Mouse (Mus musculus): ENCODE data around the gene Nav2. TPM values are rescaled to one million over a fixed set of nuclear protein-coding genes. Genes with fewer than 3 reads are reported as not detected.
A peak's percentile ranks its signal among the peaks of the same experiment; 100 is the strongest.

The Nav2 gene
- polyA plus RNA-seq, 1 experiment from 2014 or later: 6.0 TPM

DNA sequence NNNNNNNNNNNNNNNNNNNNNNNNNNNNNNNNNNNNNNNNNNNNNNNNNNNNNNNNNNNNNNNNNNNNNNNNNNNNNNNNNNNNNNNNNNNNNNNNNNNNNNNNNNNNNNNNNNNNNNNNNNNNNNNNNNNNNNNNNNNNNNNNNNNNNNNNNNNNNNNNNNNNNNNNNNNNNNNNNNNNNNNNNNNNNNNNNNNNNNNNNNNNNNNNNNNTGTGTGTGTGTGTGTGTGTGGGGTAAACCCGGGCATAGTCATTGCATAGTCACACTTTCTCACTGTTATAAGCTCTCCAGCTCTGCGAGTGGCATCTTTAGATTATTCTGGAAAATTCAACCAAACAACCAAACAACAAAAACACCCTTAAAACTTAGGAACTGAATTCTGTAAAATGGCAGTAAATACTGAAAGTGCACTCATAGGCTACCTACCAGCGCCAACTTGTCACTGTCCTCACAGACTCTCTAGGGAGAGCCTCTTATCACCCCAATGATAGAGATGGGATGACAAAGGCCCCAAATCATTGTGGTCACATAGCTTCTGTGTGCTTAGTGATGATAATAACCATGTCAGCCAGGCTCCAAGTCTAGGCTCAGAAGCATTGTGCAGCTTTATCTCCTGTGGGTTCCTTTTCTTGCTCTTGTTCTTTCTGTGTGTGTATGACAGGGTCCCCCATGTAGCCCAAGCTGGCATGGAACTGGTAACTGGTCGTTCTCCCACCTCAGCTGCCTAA is 40.0 kb downstream of the Nav2 start:
- no peaks in the 10 kb centered on the region for H3K27me3 ChIP-seq (ENCODE audit: control insufficient read depth, insufficient read depth, low read length)
- no peaks in the 10 kb centered on the region for H3K36me3 ChIP-seq (ENCODE audit: control insufficient read depth, insufficient read depth, low read length)
- no peak for DNase-seq (ENCODE audit: low spot score)
- no peaks in the 10 kb centered on the region for H3K4me1 ChIP-seq (replicated peaks; ENCODE audit: control insufficient read depth, insufficient read depth)
- no peak overlapping the region for H3K27ac ChIP-seq (replicated peaks)
- H3K4me3 ChIP-seq (ENCODE audit: low read depth, low read length): no peak overlapping the region
- H3K4me2 ChIP-seq (replicated peaks; ENCODE audit: low read depth): no peak overlapping the region
- 82% methylated on average over 4 of the region's 4 CpGs for WGBS
- H3K9me3 ChIP-seq (ENCODE audit: control insufficient read depth, low read length): no peaks in the 10 kb centered on the region
- no peak for TF ChIP-seq EP300 (optimal IDR thresholded peaks at IDR 0.05)
- no peak for TF ChIP-seq CTCF (IDR thresholded peaks at IDR 0.05; ENCODE audit: low read depth)
- no peak overlapping the region for H3K9ac ChIP-seq (ENCODE audit: low read length)
- ATAC-seq (ENCODE audit: low FRiP score, low TSS enrichment): no peak

DNA sequence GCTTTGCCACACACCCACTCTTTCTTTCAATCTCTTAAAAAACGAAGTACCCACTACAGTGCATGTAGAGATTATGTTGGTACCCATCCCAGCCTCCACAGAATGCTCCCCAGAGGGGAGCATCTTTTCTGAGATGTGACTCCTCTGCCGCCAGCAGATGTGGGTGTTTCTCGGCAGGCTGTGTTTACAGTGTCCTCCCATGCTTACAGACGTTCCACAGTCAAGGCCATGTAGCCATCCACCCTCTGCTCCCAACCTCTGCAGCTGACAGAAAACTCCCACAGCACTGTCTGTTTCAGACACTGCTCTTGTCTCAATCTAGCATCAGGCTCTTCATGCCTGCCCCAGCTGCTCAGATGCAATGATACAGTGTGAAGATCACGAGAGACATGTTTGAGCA is 46.0 kb downstream of the Nav2 start:
- H3K27ac ChIP-seq (replicated peaks): no peak overlapping the region
- 61% methylated on average over 5 of the region's 5 CpGs for WGBS
- no peaks in the 10 kb centered on the region for H3K9me3 ChIP-seq (ENCODE audit: control insufficient read depth, low read length)
- no peak overlapping the region for H3K4me3 ChIP-seq (ENCODE audit: low read depth, low read length)
- H3K9ac ChIP-seq (ENCODE audit: low read length): no peak overlapping the region
- no peaks in the 10 kb centered on the region for H3K4me1 ChIP-seq (replicated peaks; ENCODE audit: control insufficient read depth, insufficient read depth)
- no peaks in the 10 kb centered on the region for H3K27me3 ChIP-seq (ENCODE audit: control insufficient read depth, insufficient read depth, low read length)
- no peak for ATAC-seq (ENCODE audit: low FRiP score, low TSS enrichment)
- no peak for DNase-seq (ENCODE audit: low spot score)
- TF ChIP-seq EP300 (optimal IDR thresholded peaks at IDR 0.05): no peak
- TF ChIP-seq CTCF (IDR thresholded peaks at IDR 0.05; ENCODE audit: low read depth): no peak
- no peak overlapping the region for H3K4me2 ChIP-seq (replicated peaks; ENCODE audit: low read depth)
- no peaks in the 10 kb centered on the region for H3K36me3 ChIP-seq (ENCODE audit: control insufficient read depth, insufficient read depth, low read length)

DNA sequence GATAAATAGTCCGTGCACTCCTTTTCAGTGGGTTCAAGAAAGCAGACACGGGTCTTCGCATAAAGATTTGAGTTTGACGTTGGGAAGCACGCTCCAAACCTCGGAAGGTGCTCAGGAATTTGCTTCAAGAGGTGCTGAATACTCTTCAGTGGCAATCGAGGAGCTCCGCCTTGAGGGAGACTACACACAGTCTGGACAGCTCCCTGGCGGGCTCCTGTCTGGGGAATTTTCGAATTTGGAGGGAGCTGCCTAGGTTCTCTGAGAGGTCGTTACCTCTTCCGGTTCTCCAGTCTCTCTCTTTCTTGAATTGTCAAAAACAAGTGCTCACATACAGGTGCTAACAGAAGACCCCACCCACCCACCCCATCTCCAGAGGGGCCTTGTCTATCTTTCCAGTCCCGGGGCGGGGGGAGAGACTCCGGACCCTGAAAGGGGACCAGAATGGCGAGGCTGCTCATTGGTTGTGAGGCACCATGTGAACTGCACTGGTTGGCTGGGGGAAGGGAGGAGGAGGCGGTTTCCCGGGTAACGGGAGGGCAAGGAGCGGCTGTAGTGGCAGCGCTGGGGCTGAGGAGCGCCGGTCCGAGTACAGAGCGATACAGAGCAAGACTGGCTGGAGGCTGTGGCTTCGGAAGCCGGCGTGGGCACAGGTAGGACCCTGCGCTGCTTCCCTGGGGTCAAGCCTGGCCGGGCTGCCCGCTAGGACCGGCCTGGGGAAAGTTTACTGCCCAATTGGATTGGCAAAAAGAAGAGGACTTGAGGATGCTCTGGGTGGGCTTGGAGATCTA is 50.2 kb downstream of the Nav2 start:
- TF ChIP-seq EP300 (optimal IDR thresholded peaks at IDR 0.05) (no peak), CTCF (IDR thresholded peaks at IDR 0.05; ENCODE audit: low read depth) (0 out of 2 replicates have a peak, but pooled peaks have one; percentile 2)
- Histone ChIP-seq H3K9me3 (ENCODE audit: control insufficient read depth, low read length) (no peaks in the 10 kb centered on the region), H3K9ac (ENCODE audit: low read length) (no peak overlapping the region), H3K27me3 (ENCODE audit: control insufficient read depth, insufficient read depth, low read length) (no peaks in the 10 kb centered on the region), H3K4me3 (ENCODE audit: low read depth, low read length) (peak overlapping the region; percentile 17), H3K27ac (replicated peaks) (no peak overlapping the region), H3K4me1 (replicated peaks; ENCODE audit: control insufficient read depth, insufficient read depth) (no peaks in the 10 kb centered on the region), H3K36me3 (ENCODE audit: control insufficient read depth, insufficient read depth, low read length) (no peaks in the 10 kb centered on the region), H3K4me2 (replicated peaks; ENCODE audit: low read depth) (peak overlapping the region; percentile 40)
- 3% methylated on average over 32 of the region's 32 CpGs for WGBS
- peak; percentile 66 for DNase-seq (ENCODE audit: low spot score)
- peak; percentile 91 for ATAC-seq (ENCODE audit: low FRiP score, low TSS enrichment)

DNA sequence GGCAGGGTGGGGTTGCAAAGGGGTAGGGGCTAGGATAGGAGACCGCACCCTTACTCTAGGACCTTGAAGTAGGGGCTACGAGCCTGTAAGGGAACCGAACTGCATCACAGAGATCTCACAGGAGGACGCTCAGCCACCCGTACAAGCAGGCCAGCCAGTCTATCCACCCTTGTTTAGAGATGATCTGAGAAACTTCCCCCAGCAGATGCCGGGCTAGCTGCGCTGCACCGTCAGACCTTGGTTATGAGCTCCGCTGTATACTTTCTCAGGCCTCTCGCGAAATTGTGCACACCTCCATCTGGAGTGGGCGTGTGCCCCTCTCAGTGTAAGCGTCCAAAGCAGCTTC is 50.8 kb downstream of the Nav2 start:
- DNase-seq (ENCODE audit: low spot score): no peak
- H3K27me3 ChIP-seq (ENCODE audit: control insufficient read depth, insufficient read depth, low read length): no peaks in the 10 kb centered on the region
- H3K27ac ChIP-seq (replicated peaks): no peak overlapping the region
- no peaks in the 10 kb centered on the region for H3K9me3 ChIP-seq (ENCODE audit: control insufficient read depth, low read length)
- no peak overlapping the region for H3K9ac ChIP-seq (ENCODE audit: low read length)
- H3K4me2 ChIP-seq (replicated peaks; ENCODE audit: low read depth): peak overlapping the region; percentile 40
- WGBS: 18% methylated on average over 13 of the region's 13 CpGs
- no peak for TF ChIP-seq EP300 (optimal IDR thresholded peaks at IDR 0.05)
- TF ChIP-seq CTCF (IDR thresholded peaks at IDR 0.05; ENCODE audit: low read depth): no peak
- H3K36me3 ChIP-seq (ENCODE audit: control insufficient read depth, insufficient read depth, low read length): no peaks in the 10 kb centered on the region
- no peaks in the 10 kb centered on the region for H3K4me1 ChIP-seq (replicated peaks; ENCODE audit: control insufficient read depth, insufficient read depth)
- H3K4me3 ChIP-seq (ENCODE audit: low read depth, low read length): peak overlapping the region; percentile 17; the same call in 1 of the 2 replicates
- ATAC-seq (ENCODE audit: low FRiP score, low TSS enrichment): 0 out of 2 replicates have a peak, but pooled peaks have one; percentile 20

DNA sequence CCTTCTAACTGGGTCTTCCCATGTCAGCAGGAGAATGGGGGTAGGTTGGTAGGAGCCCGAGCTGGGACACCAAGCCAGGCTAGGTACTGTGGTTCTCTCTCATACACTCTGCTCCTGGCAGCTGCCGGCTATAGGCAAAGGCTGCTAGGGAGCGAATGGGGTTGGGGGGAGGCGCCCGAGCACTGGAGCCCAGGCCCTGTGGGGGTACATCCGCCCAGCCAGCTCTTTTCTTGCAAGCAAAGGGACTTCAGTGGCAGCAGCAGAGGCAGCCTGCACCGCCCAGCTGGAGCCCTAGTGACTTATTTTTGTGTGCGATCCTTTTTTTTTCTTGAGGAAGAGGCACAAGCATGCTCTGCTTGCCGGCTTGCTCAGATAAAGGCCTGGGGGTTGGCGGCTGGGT is 51.6 kb downstream of the Nav2 start:
- ATAC-seq (ENCODE audit: low FRiP score, low TSS enrichment) (no peak), DNase-seq (ENCODE audit: low spot score) (no peak)
- WGBS: 25% methylated on average over 10 of the region's 10 CpGs
- Histone ChIP-seq H3K9ac (ENCODE audit: low read length) (no peak overlapping the region), H3K9me3 (ENCODE audit: control insufficient read depth, low read length) (no peaks in the 10 kb centered on the region), H3K4me2 (replicated peaks; ENCODE audit: low read depth) (no peak overlapping the region), H3K27me3 (ENCODE audit: control insufficient read depth, insufficient read depth, low read length) (no peaks in the 10 kb centered on the region), H3K4me1 (replicated peaks; ENCODE audit: control insufficient read depth, insufficient read depth) (no peaks in the 10 kb centered on the region), H3K4me3 (ENCODE audit: low read depth, low read length) (no peak overlapping the region), H3K27ac (replicated peaks) (no peak overlapping the region), H3K36me3 (ENCODE audit: control insufficient read depth, insufficient read depth, low read length) (no peaks in the 10 kb centered on the region)
- no peak for TF ChIP-seq CTCF (IDR thresholded peaks at IDR 0.05; ENCODE audit: low read depth)
- TF ChIP-seq EP300 (optimal IDR thresholded peaks at IDR 0.05): no peak

DNA sequence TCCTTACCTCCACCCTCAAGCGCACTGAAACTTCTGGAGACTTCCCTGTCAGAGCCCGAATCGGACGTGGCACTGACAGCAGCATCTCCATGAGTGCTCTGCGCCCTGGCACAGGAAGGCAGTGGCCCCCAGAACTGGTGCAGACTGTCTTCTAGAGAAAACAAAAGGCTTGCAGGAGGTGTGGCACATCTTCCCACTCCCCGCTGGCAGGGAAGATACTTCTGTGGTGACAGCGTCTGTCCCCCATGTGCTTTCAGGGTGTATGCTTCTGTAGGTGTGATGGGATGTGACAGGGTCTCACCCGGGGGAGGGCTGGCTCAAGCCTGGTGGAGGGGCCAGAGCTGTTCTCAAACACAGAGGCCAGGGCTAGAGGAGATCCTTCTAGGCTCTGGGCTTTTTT is 53.0 kb downstream of the Nav2 start:
- Histone ChIP-seq H3K27me3 (ENCODE audit: control insufficient read depth, insufficient read depth, low read length) (no peaks in the 10 kb centered on the region), H3K9ac (ENCODE audit: low read length) (no peak overlapping the region), H3K4me1 (replicated peaks; ENCODE audit: control insufficient read depth, insufficient read depth) (no peaks in the 10 kb centered on the region), H3K27ac (replicated peaks) (no peak overlapping the region), H3K9me3 (ENCODE audit: control insufficient read depth, low read length) (no peaks in the 10 kb centered on the region), H3K36me3 (ENCODE audit: control insufficient read depth, insufficient read depth, low read length) (no peaks in the 10 kb centered on the region), H3K4me2 (replicated peaks; ENCODE audit: low read depth) (no peak overlapping the region), H3K4me3 (ENCODE audit: low read depth, low read length) (no peak overlapping the region)
- no peak for TF ChIP-seq CTCF (IDR thresholded peaks at IDR 0.05; ENCODE audit: low read depth)
- TF ChIP-seq EP300 (optimal IDR thresholded peaks at IDR 0.05): no peak
- DNase-seq (ENCODE audit: low spot score) (no peak), ATAC-seq (ENCODE audit: low FRiP score, low TSS enrichment) (no peak)
- WGBS: 62% methylated on average over 8 of the region's 8 CpGs
